Mouse (Mus musculus): ENCODE data around the gene Cdh13. TPM values are rescaled to one million over a fixed set of nuclear protein-coding genes. Genes with fewer than 3 reads are reported as not detected.

Cdh13 gene
- polyA plus RNA-seq, 1 experiment from 2014 or later: 4.2 TPM

DNA sequence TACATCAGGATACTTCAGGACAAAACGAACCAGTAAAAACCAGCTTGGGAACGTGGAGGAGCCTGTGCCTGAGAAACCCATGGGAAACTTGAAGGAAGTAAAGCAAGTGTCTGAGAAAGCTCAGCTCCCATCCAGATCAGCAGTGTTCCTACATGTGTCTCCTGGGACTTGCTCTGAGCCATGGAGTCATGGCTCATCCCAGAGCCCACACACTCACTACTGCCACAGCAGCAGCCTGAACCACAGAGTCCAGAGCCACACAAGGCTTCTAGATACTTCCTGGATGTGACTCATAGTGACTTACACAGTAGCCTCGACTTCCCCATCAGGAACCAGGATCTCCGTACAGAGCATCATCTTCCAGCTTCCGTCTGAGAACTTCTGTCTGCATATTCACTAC, 153.2 kb downstream of the Cdh13 start:
- WGBS: 85% methylated on average over 5 of the region's 5 CpGs
- no peaks in the 10 kb centered on the region for H3K27me3 ChIP-seq
- no peak overlapping the region for H3K4me3 ChIP-seq (replicated peaks)
- H3K27ac ChIP-seq: no peak overlapping the region
- no peak for ATAC-seq (replicated peaks; ENCODE audit: low FRiP score)
- H3K9me3 ChIP-seq (replicated peaks): no peaks in the 10 kb centered on the region
- H3K36me3 ChIP-seq: no peaks in the 10 kb centered on the region
- no peaks in the 10 kb centered on the region for H3K4me1 ChIP-seq
- no peak overlapping the region for H3K4me2 ChIP-seq
- H3K9ac ChIP-seq: no peak overlapping the region

- H3K4me2 ChIP-seq: no peak overlapping the region
- H3K9ac ChIP-seq: no peak overlapping the region
- H3K36me3 ChIP-seq: no peaks in the 10 kb centered on the region
- no peaks in the 10 kb centered on the region for H3K9me3 ChIP-seq (replicated peaks)
- no peaks in the 10 kb centered on the region for H3K27me3 ChIP-seq
- 86% methylated on average over 10 of the region's 10 CpGs for WGBS
- no peak for ATAC-seq (replicated peaks; ENCODE audit: low FRiP score)
- H3K27ac ChIP-seq: no peak overlapping the region
- H3K4me1 ChIP-seq: no peaks in the 10 kb centered on the region
- no peak overlapping the region for H3K4me3 ChIP-seq (replicated peaks)
These were observed 153.6 kb downstream of the Cdh13 start for GRCm38 (mm10) chr8:118437152-118437551.

DNA sequence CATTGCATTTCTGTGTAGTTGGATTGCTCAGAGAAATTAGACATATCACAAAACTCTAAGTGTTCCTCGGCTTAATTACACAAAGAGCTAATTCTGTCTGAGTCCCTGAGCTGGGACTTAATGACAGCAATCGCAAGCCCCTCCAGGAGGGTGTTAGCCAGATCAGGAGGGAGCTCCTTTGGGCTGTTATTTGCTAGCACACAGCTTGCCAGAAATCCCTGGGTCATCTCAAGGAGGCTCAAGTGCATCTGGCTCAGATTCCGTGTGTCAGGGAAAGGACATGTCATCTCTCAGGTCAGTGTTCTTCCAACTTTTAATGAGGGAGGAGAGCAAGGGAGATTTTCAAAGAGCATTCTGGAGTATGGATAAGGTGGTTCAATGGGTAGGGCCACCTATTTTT, 154.3 kb downstream of the Cdh13 start:
- Histone ChIP-seq H3K36me3 (no peaks in the 10 kb centered on the region), H3K27ac (no peak overlapping the region), H3K4me1 (no peaks in the 10 kb centered on the region), H3K9me3 (replicated peaks) (no peaks in the 10 kb centered on the region), H3K9ac (no peak overlapping the region), H3K4me3 (replicated peaks) (no peak overlapping the region), H3K27me3 (no peaks in the 10 kb centered on the region), H3K4me2 (no peak overlapping the region)
- 50% methylated on average over 3 of the region's 3 CpGs for WGBS
- ATAC-seq (replicated peaks; ENCODE audit: low FRiP score): no peak

GRCm38 (mm10) chr8:118439857-118440256, 156.3 kb downstream of the Cdh13 start:
- ATAC-seq (replicated peaks; ENCODE audit: low FRiP score): no peak
- Histone ChIP-seq H3K4me3 (replicated peaks) (no peak overlapping the region), H3K27me3 (no peaks in the 10 kb centered on the region), H3K4me2 (no peak overlapping the region), H3K36me3 (no peaks in the 10 kb centered on the region), H3K9ac (no peak overlapping the region), H3K9me3 (replicated peaks) (no peaks in the 10 kb centered on the region), H3K27ac (no peak overlapping the region), H3K4me1 (no peaks in the 10 kb centered on the region)
- 80% methylated on average over 5 of the region's 5 CpGs for WGBS

- H3K27me3 ChIP-seq: no peaks in the 10 kb centered on the region
- no peak overlapping the region for H3K27ac ChIP-seq
- H3K4me3 ChIP-seq (replicated peaks): no peak overlapping the region
- ATAC-seq (replicated peaks; ENCODE audit: low FRiP score): no peak
- no peak overlapping the region for H3K9ac ChIP-seq
- H3K4me1 ChIP-seq: no peaks in the 10 kb centered on the region
- H3K36me3 ChIP-seq: no peaks in the 10 kb centered on the region
- no peak overlapping the region for H3K4me2 ChIP-seq
- no peaks in the 10 kb centered on the region for H3K9me3 ChIP-seq (replicated peaks)
- WGBS: 65% methylated on average over 3 of the region's 3 CpGs
These were observed 159.8 kb downstream of the Cdh13 start for GRCm38 (mm10) chr8:118443361-118443760.

DNA sequence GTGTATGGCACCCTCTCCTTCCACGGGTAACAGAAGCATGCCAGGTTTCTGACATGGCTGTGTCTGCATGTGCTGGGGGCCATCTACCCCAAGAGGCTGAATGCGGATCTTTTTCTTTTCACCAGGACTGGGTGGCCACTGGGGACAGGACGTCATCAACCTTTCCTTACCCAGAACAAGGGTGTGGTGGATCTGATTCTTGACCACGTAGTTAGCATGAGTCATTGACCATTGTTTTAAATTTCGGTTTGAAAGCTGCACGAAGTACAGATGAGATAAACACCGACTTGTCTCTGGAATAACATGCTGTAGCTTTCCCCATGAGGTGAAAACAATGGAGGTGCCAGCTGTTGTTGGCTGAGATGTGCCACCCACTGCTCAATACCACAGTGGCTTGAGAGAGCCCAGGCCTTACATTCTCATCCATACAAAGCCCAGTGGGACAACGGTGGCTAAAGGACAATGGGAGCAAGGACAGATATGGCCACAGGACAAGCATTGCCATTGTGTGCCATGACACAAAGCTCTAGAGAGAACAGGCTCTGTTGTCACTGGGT, 161.2 kb downstream of the Cdh13 start:
- Histone ChIP-seq H3K9ac (no peak overlapping the region), H3K4me3 (replicated peaks) (no peak overlapping the region), H3K4me1 (no peaks in the 10 kb centered on the region), H3K36me3 (no peaks in the 10 kb centered on the region), H3K27ac (no peak overlapping the region), H3K4me2 (no peak overlapping the region), H3K27me3 (no peaks in the 10 kb centered on the region), H3K9me3 (replicated peaks) (no peaks in the 10 kb centered on the region)
- ATAC-seq (replicated peaks; ENCODE audit: low FRiP score): no peak
- 84% methylated on average over 8 of the region's 8 CpGs for WGBS

- WGBS: 80% methylated on average over 9 of the region's 9 CpGs
- H3K27ac ChIP-seq: no peak overlapping the region
- no peaks in the 10 kb centered on the region for H3K9me3 ChIP-seq (replicated peaks)
- no peak overlapping the region for H3K9ac ChIP-seq
- no peak overlapping the region for H3K4me3 ChIP-seq (replicated peaks)
- no peaks in the 10 kb centered on the region for H3K4me1 ChIP-seq
- no peaks in the 10 kb centered on the region for H3K36me3 ChIP-seq
- no peaks in the 10 kb centered on the region for H3K27me3 ChIP-seq
- no peak for ATAC-seq (replicated peaks; ENCODE audit: low FRiP score)
- no peak overlapping the region for H3K4me2 ChIP-seq
These were observed 163.0 kb downstream of the Cdh13 start for GRCm38 (mm10) chr8:118446516-118446915.

DNA sequence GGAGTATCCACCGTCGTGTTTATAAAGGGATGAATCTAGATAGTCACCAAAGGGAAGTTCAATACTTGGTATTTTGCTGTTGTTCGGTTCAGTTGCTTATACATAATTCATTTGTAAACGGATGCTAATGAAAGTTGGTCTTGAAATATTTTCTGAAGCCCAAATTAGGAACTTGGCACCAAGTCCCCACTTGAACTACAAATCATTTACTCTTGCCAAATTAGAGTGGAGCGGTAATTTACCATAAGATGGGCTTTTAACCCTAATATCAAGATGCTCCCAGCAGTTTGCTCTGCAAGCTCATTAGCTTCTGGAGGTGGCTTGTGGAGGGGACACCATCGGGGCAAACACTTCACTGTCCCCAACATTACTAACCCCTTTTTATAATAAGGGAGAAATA, 164.5 kb downstream of the Cdh13 start:
- H3K9ac ChIP-seq: no peak overlapping the region
- no peak overlapping the region for H3K4me3 ChIP-seq (replicated peaks)
- H3K27me3 ChIP-seq: no peaks in the 10 kb centered on the region
- H3K27ac ChIP-seq: no peak overlapping the region
- no peaks in the 10 kb centered on the region for H3K36me3 ChIP-seq
- peaks cover 11% of the 10 kb centered on the region for H3K4me1 ChIP-seq
- no peaks in the 10 kb centered on the region for H3K9me3 ChIP-seq (replicated peaks)
- H3K4me2 ChIP-seq: no peak overlapping the region
- ATAC-seq (replicated peaks; ENCODE audit: low FRiP score): no peak
- 90% methylated on average over 6 of the region's 6 CpGs for WGBS

- no peaks in the 10 kb centered on the region for H3K9me3 ChIP-seq (replicated peaks)
- H3K9ac ChIP-seq: no peak overlapping the region
- H3K27ac ChIP-seq: peak overlapping the region; percentile 37; the same call in 1 of the 2 replicates
- peaks cover 11% of the 10 kb centered on the region for H3K4me1 ChIP-seq
- H3K4me3 ChIP-seq (replicated peaks): no peak overlapping the region
- H3K4me2 ChIP-seq: no peak overlapping the region
- 29% methylated on average over 11 of the region's 11 CpGs for WGBS
- H3K27me3 ChIP-seq: no peaks in the 10 kb centered on the region
- no peaks in the 10 kb centered on the region for H3K36me3 ChIP-seq
- ATAC-seq (replicated peaks; ENCODE audit: low FRiP score): peak; percentile 54; the same call in 1 of the 2 replicates
These were observed 169.0 kb downstream of the Cdh13 start for GRCm38 (mm10) chr8:118452445-118453103.

- no peak overlapping the region for H3K27ac ChIP-seq
- H3K4me3 ChIP-seq (replicated peaks): no peak overlapping the region
- no peak overlapping the region for H3K9ac ChIP-seq
- H3K9me3 ChIP-seq (replicated peaks): no peaks in the 10 kb centered on the region
- H3K36me3 ChIP-seq: no peaks in the 10 kb centered on the region
- H3K27me3 ChIP-seq: no peaks in the 10 kb centered on the region
- H3K4me2 ChIP-seq: no peak overlapping the region
- H3K4me1 ChIP-seq: peaks cover 11% of the 10 kb centered on the region
- 67% methylated on average over 3 of the region's 3 CpGs for WGBS
- no peak for ATAC-seq (replicated peaks; ENCODE audit: low FRiP score)
These were observed 171.7 kb downstream of the Cdh13 start for GRCm38 (mm10) chr8:118455245-118455644.

- no peaks in the 10 kb centered on the region for H3K4me1 ChIP-seq
- 92% methylated on average over 3 of the region's 3 CpGs for WGBS
- H3K9ac ChIP-seq: no peak overlapping the region
- no peaks in the 10 kb centered on the region for H3K36me3 ChIP-seq
- no peak overlapping the region for H3K4me2 ChIP-seq
- no peak overlapping the region for H3K27ac ChIP-seq
- no peak overlapping the region for H3K4me3 ChIP-seq (replicated peaks)
- ATAC-seq (replicated peaks; ENCODE audit: low FRiP score): no peak
- H3K9me3 ChIP-seq (replicated peaks): no peaks in the 10 kb centered on the region
- H3K27me3 ChIP-seq: no peaks in the 10 kb centered on the region
These were observed 181.9 kb downstream of the Cdh13 start for GRCm38 (mm10) chr8:118465330-118465948.

- no peak overlapping the region for H3K4me3 ChIP-seq (replicated peaks)
- H3K9me3 ChIP-seq (replicated peaks): no peaks in the 10 kb centered on the region
- no peaks in the 10 kb centered on the region for H3K36me3 ChIP-seq
- no peak overlapping the region for H3K4me2 ChIP-seq
- 93% methylated on average over 9 of the region's 9 CpGs for WGBS
- no peaks in the 10 kb centered on the region for H3K4me1 ChIP-seq
- H3K9ac ChIP-seq: no peak overlapping the region
- no peak for ATAC-seq (replicated peaks; ENCODE audit: low FRiP score)
- no peaks in the 10 kb centered on the region for H3K27me3 ChIP-seq
- no peak overlapping the region for H3K27ac ChIP-seq
These were observed 194.1 kb downstream of the Cdh13 start for GRCm38 (mm10) chr8:118477587-118477986.
